Mouse (Mus musculus) MN1 (cell line): Measurements from ENCODE around the gene Abtb1.

ENCODE experiments used
- DNase-seq: peaks from one replicate; pipeline ENCODE4 v3.0.0-alpha.2; 2016; ENCODE audit warnings: low spot score

Abtb1 gene

DNA sequence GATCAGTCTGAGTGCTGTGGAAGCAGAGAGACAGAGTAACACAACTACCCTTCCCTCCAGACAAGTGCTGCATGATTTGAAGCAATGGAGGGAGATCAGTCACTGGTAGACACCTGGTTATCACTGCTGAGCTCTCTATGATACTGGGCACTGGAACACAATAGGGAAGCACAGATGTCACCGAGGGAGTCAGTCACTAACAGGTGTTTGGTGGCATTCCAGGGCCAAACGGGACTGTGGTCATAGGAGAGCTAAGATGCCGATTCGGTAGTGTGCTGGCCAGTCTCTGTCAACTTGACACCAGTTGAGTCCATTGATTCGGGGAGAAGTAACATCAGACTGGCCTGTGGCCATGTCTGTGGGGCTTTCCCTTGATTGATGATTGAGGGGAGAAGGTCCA, 12.7 kb upstream of the Abtb1 start:
- no peak for DNase-seq

- DNase-seq, result no peak
Measured at GRCm38 (mm10) chr6:88850034-88850433, 8.2 kb upstream of the Abtb1 start.

DNA sequence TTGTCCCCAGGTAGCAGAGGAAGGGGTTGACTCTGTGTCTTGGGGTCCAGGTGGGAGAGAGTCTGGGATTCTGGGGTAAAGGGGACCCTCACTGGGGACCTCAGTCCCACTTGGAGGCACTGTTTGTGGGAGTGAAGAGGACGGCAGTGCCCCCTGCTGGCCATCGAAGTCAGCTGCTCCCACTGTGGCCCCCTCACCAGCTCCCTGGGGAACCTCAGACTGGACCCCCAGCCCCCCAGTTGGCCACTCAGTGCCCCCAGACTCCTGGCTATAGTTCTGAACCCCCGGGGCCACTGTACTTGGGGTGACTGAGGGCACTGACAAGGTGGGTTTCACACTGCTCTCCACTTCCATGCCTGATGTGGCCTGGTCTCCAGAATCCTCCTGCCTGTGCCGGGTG, 7.5 kb upstream of the Abtb1 start:
- no peak for DNase-seq

GRCm38 (mm10) chr6:88847571-88847970, 5.8 kb upstream of the Abtb1 start:
- no peak for DNase-seq

- DNase-seq, result no peak
Measured at GRCm38 (mm10) chr6:88844901-88845565, 3.2 kb upstream of the Abtb1 start.

- no peak for DNase-seq
Measured at GRCm38 (mm10) chr6:88843781-88844725, 2.3 kb upstream of the Abtb1 start.

DNA sequence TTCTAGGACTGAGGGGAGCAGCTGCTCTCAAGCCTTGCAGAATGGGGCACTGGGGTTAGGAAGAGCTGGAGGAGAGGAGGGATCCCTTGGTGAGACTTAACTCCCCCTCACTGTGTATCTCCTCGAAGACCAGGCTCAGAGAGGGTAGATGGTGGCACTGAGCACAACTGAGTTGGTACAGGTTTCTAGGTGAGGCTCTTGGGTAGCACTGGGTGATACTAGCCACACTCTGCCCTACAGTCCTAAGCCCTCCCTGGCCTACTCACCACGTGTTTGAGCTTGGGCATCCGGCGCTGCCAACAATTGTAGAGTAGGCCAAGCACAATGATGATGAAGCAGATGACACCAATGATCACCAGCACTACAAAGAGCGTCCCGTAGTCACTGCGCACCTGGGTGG, 1.5 kb upstream of the Abtb1 start:
- DNase-seq, result no peak

GRCm38 (mm10) chr6:88842731-88843151, 957 bp upstream of the Abtb1 start:
- DNase-seq, result peak; percentile 68

DNA sequence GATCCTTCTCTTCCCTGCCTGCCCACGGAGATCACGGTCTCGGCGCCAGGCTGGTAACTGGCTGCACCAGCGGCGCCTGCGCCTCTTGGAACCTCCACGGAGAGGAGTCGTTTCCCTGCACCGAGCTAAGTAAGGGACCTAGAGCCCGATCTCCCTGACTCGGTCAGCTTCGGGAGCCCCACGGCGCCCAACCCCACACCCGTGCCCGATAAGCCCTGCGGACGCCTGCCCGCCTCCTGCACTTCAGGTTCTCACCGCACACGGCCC, 337 bp downstream of the Abtb1 start:
- no peak for DNase-seq

DNA sequence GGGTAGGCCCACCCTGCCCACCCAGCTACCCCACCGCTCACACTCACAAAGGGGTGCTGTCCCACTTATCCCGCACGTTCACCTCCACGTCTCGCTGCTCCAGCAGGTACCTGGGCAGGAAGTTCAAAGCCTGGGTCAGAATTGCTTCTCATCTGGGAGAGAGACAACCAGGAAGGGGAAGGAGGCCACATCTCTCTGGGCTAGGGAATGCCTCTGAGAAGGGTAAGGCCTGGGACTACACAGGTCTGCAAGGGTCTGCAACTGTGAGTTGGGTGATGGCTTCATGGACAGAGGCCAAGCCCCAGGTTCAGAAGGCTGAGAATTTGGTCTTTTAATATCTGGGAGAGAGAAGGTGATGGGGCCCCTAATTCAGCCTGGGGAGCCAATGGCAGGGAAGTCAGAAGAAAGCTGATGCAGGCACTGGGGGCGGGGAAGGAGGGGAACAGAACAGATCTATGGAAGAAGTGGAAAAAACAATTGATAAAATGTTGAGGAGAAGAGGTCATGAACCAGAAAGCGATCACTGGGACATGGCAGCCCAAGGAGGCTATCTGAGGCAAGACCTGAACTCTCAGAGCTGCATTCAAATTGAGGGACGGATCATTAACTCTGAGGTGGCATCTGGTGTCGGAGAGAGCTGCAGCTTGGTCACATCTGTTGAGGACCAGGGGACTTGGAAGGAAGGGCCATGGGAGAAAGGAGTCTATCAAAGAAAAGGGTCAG, 832 bp downstream of the Abtb1 start:
- DNase-seq, result no peak

GRCm38 (mm10) chr6:88840211-88840610, 1.6 kb downstream of the Abtb1 start:
- no peak for DNase-seq

DNA sequence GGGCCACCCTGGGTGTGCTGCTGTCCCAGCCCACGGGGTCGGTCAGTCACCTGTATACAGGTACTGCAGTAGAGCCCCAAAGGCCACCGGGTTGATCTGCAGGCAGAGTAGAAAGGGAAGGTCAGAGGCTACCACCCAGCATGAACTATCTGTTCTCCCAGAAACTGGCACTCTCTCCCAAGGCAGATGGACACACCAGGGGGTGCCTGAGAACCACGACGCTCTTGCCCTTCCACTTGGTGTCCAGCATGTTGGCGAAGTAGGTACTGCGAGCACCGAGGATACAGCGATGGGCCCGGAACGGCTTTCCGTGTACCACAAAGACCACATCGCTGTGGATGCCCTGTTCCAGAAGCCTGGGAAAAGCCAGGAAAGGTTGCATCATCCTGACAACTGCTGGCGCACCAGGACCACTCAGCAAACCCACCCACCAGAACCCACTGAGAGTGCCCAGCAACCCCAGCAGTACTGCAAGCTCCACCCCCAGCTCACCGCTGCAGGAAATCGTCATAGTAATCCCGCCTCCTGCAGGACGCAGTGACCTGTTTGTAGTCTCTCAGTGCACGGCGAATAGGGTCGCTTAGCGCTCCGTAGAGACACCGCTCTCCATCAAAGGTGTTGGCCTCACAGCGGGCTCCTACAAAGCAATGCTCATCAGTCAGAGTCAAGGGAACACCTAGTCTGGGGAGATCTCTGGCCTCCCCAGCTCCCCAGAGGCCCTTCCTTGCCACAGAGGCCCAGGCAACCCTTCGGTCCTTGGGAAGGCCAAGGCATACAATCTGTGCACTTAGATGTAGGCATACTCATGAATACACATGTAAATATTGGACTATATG, 2.4 kb downstream of the Abtb1 start:
- no peak for DNase-seq

DNA sequence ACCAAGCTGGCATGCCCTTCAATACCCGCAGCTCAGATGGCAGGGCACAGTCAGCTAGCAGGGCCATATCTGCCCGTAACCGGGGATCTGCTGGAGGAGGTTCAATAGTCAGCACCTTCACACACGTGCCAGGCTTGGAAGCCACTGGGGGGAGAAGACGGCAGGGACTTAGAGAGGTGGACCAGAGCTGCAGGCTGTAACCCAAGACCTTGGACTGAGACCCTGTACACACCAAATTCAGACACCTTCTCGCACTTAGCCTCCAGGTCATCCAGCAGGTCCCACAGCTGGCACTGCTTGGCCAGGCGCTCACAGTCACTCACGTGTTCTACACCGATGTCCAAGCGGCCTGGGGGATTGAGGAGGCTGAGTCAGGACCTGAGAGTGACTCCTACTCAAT, 3.2 kb downstream of the Abtb1 start:
- DNase-seq, result no peak

DNA sequence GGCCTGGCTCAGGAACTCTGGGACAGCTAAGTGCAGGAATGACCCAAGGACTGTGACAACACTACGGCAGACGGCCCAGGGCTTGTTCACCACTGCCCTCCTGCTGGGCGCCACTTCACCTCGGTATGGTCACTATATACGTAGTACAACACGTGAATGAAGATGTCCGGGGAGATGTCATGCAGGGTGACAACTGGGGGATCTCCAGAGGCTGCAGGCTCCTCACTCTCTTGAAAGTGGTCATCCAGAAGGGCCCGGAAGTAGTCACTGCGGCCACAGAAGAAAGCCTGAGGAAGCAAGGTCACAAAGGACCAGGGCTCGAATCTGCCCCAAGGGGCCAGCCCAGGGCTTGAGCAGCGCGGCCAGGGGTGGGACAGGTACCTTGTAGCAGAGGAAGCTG, 3.8 kb downstream of the Abtb1 start:
- DNase-seq, result no peak

GRCm38 (mm10) chr6:88836178-88836819, 5.5 kb downstream of the Abtb1 start:
- DNase-seq, result no peak

GRCm38 (mm10) chr6:88835047-88835446, 6.7 kb downstream of the Abtb1 start:
- no peak for DNase-seq

DNA sequence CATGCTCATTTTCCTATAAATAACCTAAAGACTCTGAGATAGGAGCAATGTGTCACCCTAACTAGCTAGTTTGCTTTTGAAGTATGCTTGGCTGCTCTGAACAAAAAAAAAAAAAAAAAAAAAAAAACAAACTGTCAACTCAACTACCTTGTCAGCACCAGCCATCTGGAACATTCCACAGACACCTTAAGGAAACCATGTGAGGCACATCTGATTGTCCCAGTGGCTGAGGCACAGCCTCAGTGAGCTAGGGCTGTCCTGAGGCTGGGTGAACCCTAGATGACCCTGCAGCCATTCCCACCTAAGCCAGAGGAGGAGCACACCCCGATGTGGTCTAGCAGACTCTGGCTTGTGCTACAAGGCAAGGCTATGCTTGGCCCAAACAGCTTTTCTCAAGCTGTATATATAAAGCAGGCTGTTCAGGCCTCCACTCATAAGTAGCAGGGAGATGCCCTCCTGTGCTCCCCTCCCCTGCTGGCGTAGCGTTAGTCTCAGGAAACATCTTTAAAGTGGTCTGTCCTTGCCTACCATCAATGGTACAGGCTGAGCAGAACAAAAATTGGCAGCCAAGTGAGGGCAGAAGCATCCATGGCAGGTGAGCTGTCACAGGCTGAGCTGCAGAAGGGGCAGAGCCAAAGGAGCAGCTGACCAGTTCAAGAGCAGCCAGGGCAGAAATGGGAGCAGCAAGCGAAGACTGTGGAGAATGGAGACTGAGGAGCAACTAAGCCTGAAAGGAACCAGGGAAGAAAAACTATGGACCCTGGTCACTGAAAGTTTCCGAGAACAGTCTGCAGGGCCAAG, 8.2 kb downstream of the Abtb1 start:
- DNase-seq, result no peak

GRCm38 (mm10) chr6:88832663-88833062, 9.1 kb downstream of the Abtb1 start:
- no peak for DNase-seq

- peak; percentile 79 for DNase-seq
Measured at GRCm38 (mm10) chr6:88831456-88831855, 10.3 kb downstream of the Abtb1 start.

DNA sequence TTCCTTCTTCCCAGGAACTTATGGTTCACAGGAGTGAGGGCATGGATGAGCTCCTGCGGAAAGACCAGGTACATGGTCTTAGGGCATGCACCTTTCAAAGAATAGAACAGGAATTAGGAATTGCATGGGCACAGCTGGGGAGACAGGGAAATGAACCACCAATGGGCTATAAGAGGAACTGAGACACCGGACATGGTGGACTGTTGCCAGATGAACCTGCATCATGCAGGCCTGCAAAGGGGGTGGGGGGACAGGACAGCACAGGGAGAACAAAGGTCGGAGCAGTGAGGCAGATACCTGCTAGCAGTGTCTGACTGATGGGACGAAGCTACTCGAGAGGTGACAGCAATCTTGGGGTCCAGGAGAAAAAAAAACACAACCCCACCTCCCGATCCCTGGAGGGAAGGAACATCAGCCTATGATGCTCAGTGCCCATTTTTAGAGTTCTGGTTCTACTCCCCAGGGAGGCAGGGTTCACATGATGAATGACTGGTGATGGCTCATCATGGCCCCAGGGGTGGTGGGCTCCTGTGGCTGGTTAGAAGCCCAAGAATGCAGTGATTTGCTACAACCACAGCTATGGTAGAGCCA, 11.6 kb downstream of the Abtb1 start:
- DNase-seq, result no peak
